Mouse (Mus musculus): ENCODE measurements at regions not wholly inside any gene's neighbourhood (a gene's known extent, or its start where the extent isn't known, plus 50 kb on each side); places are given as distances from the start of the nearest gene placed in this dataset.

- no peak for TF ChIP-seq CTCF (IDR thresholded peaks at IDR 0.05; ENCODE audit: low read depth)
- no peak for TF ChIP-seq EP300 (optimal IDR thresholded peaks at IDR 0.05)
Measured at GRCm38 (mm10) chr5:146655394-146655793, 70.4 kb upstream of the Gpr12 start.
